Mouse (Mus musculus) ES-Bruce4 (cell line): ENCODE data around the gene Clstn2.

Experiments
- CTCF ChIP-seq: IDR thresholded peaks from one replicate; pipeline ENCODE4 v1.8.1; 2011; ENCODE audit warnings: low read depth, low read length
- EP300 ChIP-seq: IDR thresholded peaks from 2 replicates; pipeline ENCODE4 v1.6.1; 2011; ENCODE audit warnings: low read depth, low read length; ENCODE audit not compliant: insufficient read depth
- POLR2A ChIP-seq: IDR thresholded peaks from one replicate; pipeline ENCODE4 v1.8.1; 2011; ENCODE audit warnings: low read length; ENCODE audit not compliant: insufficient read depth

- TF ChIP-seq CTCF, result no peak
- no peak for TF ChIP-seq POLR2A
- no peak for TF ChIP-seq EP300
Observed at GRCm38 (mm10) chr9:97774991-97775390, 258.0 kb downstream of the Clstn2 start.
